Mouse (Mus musculus) ZHBTc4 (cell line): ENCODE measurements at regions not wholly inside any gene's neighbourhood (a gene's known extent, or its start where the extent isn't known, plus 50 kb on each side); places are given as distances from the start of the nearest gene placed in this dataset.

ENCODE experiments used
- DNase-seq: peaks from one replicate; pipeline ENCODE4 v3.0.0-alpha.2; 2011; ENCODE audit warnings: low read depth, low spot score

DNA sequence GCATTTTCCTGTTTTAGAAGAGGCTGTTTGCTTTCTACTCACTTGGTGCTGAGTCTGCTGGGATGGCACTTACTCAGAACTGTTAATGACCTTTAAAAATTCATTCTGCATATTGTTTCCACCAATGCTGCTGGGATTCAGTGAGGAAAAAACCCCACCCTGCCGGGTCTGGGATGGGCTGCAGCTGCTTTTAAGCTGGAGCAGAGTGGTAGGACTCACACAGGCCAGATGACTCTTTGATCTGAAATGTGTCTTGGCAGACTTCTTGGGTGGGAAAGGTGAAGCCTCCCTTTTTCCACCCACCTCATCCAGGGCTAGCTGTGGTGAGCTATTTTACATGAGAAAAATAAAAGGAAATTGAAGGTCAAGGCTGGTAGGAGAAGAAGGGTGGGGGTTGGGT lies 56.4 kb upstream of the Ddhd1 start:
- peak; percentile 77 for DNase-seq

DNA sequence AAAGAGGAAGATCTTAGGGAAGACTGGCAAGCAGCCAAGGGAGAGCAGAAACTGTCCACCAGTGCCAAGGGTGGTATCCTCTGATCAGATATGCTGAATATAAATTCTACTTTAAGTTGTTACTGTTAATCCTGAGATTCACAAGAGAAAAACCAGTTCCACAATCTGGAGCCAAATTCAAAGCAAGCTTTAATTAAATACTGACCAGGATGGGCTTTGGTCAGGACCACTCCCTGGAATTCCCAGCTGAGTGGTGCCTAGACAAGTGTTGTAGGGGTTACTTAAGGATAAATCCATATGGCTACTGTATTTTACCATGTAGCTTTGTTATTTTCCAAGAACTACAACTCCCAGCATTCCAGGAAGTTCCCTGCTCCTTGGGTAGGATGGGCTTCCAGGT lies 56.8 kb upstream of the Ddhd1 start:
- DNase-seq = no peak

DNA sequence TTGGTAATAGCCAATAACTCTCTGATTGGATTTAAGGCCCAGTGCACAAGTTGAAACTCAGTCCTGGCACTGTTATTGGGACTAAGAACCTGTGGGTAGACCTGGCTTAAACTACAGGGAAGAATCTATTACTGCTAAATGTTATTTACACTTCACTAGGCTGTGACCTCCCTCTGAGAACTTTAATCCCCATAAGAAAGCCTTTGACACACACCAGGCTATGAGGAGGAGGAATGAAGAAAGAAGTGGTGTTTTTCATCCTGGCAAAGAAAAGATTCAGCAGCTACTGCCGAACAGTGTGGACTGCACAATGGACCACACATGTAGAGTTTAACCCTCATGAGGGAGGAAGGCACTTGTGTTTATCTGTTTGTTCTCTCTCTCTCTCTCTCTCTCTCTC lies 58.2 kb upstream of the Ddhd1 start:
- no peak for DNase-seq

DNA sequence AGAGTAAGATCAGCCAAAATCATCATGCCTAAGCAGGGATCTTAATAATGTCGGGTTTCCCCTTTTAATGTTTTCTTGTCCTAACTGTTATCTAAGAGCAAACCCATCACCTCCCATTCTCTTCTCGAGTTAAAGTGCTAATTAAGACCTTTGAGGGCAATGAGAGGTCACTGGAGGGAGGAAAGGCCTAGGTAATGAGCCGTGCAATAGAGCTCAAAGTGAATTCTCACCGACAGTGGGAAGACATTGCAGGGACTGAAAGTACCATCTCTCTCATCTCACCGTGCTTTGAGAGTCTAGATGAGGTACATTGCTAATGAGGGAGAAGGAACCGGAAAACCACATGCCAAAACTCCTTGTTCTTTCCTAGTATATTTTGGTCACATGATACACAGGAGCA lies 64.9 kb upstream of the Ddhd1 start:
- no peak for DNase-seq

DNA sequence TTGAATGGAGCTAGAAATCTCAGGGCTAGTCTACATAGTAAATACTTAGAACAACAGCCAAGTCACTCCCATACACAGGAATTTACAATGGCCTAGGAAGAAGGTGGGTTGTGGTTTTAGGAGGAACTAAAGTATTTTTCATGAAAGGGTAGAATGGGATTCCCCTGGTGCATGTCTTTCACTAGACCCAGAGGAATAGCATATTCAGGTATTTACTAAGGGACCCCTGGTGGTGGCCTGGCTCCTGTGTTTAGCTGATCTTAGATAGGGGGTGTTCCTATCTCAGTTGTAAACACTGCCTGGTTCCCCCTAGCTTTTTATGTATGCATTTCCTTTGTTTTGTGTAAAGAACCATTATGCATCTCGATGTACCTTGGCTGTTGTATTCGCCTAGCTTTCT lies 66.4 kb upstream of the Ddhd1 start:
- peak; percentile 71 for DNase-seq

DNA sequence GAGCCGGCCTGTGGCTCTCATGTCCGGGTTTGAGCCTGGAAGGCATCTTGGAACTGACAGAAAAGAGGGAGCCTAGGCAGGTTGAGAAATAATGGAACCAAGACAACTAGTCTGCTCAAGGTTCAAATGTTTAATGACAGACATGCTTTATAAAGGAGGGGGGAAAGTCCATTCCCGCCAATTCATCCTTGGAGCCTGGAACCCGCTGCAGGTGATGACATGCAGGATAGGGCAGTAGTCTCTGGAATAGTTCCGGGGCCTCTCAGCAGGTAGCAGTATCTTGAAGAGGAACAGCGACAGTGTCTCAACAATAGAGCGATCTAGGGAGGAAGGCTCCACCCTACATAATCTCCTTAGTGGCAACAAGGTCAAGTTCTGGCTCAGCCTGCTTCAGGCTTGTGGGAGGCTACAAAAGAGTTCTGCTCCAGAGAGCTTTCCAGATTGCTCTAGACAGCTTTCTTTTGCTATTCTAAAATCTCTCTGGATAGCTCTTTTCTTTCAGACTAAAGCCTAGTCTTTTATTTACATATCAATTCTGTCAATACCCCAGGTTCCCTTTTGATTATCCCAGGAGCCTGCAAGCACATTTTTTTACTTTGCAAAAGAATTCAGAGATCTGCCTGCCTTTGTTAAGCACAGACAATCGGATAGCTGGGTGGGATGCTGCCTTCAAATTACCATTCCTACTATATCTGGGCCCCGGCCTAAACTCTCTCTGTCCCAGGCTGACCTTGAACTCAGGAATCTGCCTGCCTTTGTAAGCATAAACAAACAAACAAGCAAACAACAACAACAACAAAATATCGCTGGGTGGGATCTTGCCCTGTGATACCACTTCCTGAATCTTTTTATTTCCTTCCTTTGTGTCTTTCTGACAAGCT lies 76.8 kb upstream of the Ddhd1 start:
- peak; percentile 84 for DNase-seq

DNA sequence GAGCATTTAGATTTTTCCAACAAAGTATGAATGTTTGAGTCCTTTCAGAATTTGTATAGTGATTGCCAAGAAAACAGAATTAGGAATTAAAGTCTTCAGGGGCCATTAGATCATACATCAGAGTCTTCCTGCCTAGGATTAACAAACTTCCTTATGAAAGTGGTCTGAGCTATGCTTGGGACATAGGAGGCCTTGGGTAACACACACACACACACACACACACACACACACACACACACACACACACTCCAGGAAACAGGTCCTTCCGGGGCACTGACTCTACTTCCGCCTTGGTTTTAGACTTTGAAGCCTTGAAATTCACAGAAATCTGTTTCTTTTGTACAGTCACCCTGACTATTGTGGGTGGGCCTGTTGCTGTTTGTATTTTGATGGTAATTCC lies 80.0 kb upstream of the Ddhd1 start:
- DNase-seq = peak; percentile 59

DNA sequence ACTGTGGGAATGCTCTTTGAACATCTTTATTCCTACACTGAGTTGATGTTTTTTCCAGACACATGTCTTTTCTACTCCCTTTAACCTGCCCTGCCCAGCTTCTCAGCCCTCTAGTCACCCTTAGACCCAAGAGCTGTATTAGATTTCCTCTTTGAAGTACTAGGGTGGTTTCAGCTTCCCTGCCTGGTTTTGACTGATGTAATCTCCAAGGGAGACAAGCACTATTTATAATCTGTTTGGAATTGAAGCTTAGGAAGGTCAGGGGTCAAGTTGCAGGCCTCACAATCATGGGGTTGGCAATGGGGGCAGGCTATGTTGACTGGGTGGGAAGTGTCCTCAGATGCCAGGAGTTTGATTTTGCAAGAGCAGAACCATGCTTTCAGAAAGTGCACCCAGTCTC lies 81.7 kb upstream of the Ddhd1 start:
- no peak for DNase-seq

DNA sequence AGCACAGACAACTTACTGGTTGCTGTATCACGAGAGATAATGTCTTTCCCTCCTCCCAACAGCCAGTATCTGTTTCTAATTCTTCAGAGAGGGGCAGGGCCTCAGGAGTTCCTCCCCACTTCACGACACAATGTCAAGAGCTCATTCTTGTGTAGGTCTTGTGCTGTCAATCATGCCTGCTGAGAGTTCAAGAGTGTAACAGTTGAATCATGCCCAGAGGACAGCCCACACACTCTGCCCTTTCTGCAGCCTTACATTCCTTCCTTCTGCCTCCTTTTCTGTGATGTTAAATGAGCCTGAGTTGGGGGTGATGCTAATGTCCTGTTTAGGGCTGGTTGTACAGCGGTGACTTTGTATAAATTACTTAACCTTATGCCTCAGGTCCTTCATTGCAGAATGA lies 82.7 kb upstream of the Ddhd1 start:
- DNase-seq = no peak

DNA sequence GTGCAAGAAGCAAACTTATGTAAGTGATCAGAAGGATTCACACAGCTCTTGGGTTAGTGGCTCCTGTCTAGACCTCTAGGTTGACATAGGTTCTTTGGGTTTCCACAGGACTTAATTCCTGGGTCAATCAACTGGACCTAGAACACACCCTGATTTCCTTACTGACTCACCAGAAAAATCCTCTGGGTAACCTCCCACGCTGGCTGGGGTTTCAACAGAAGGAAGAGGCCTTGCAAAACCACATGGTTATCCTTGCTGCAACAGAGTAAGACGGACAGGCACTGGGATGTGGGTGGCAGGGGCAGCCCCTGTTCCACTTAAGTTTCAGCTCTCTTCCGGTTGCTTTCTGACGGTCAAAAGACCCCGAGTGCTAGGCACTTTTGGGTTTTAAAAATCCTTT lies 88.2 kb upstream of the Ddhd1 start:
- DNase-seq = no peak

DNA sequence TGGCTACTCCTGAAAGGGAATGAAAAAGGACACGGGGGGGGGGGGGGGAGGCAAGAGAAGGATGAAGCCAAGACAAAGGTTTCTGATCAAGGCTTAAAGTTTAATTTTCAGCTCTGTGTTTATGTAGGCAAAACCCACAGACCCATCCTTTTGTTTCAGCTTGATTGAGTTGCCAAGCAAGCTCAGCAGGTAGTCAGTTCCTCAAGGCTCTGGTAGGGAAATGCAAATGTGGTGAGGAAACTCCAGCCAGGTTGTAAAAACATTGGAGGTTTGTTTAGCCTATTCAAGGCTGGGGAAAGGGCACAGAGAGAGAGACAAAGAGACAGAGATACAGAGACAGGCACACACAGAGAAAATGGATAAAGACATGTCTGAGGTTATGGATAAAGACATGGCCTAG lies 99.4 kb upstream of the Ddhd1 start:
- peak; percentile 58 for DNase-seq

DNA sequence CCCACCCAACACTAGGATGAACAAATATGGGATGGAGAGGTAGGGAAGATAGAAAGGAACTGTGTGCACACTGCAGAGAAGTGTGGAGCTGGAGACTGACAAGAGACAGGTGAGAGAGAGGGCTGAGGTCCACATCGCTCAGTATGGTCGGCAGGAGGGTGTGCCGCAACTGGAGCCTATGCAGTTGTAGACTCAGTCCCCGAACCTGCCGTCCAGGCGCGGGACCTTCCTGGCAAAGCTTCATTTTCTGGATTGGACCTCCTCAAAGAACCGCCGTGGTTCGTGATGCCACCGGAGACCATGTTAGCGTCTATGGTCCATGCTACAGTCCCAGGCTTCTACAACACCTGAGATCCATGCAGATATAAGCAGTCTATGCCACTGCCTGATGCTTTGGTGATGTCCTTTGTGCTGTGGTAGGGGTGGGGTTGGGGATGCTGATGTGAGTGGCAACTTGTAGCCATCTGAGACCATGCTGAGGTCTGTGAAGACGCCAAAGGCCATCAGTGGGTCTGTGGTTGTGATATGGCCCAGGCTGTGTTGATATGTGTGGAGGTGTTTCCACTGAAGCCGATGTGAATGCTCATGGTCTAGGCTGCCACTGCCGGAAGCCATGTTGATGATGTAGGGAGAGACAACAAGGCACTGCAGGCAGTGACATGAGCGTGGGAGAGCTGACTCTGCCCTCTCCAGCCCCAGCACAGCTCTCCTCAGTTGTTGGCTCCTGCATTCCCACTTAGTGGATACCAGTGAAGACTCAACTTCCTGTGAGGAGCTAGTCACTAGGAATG lies 103.1 kb upstream of the Ddhd1 start:
- DNase-seq = no peak

DNA sequence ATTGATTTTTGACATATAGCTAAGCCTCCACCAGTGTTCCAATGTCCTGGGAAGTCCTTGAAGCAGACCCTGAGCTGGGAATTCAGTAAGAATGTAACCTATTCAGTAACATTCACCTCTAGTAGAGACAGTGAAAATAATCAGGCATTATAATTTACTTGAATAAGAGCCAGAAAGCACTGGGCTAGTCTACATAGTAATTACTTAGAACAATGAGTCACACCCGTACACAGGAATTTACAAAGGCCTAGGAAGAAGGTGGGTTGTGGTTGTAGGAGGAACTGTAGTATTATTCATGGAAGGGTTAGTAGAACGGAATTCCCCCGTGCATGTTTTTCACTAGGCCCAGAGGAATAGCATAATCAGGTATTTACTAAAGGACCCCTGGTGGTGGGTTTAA lies 106.3 kb upstream of the Ddhd1 start:
- DNase-seq = peak; percentile 67

DNA sequence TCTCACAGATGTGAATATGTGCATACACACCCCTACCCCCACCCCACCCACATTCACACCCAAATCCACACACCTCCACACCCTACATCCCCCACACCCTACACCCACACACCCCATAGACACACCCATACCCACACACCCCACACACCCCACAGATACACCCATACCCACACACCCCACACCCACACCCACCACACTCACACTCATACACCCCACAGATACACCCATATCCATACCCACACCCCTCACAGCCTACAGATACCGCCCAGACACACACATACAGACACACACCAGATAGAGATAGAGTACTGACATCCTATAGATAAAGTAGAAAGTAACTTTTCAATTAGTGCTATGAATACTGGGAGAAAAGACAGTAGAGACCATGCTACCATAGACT lies 108.6 kb upstream of the Ddhd1 start:
- no peak for DNase-seq

DNA sequence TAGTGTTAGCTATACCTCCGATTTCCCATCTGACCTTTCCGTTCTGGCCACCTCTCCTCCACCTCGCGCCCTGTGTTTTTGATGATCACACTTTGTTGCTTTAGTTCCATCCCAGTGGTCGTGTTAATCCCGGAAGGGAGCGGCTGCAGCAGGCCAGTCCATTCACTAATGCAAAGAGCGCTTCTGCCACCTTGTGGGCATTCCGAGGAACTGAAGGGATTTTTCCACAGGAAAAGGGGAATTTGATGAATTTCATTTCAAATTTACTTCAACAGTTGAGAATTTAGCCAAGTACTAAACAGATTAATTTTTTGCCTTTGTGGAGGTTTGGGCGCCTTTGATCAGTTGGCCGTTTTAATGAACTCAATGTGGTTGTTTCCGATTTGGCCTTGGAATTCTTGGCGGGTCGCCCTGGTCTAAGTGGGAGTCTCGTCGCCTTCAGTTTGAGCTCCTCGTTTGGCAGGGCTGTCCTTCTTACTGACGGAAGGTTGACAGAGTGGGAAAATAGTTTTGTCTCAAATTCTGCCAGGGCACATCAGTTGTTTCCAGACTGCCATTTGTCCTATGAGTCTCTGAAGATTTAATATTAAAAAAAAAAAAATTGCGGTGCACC lies 114.8 kb upstream of the Ddhd1 start:
- DNase-seq = peak; percentile 79

DNA sequence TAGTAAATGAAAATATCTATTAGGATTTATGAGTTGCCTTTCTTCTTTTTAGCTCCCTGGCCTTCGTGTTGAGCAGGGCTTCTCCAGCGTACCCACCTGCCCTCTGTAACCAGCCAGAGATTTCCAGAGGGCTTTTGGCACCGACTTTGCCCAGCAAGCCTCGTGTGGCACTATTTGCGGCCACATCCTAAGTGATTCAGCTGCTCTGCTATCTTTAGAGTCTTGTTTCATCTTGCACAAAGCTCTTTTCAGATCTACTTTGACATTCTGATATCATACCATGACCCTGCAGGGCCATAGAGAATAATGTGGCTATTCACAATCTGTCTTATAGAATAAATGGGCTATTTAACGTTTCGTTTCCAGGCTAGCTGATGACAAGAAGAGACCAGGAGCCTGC lies 115.4 kb upstream of the Ddhd1 start:
- DNase-seq = no peak

DNA sequence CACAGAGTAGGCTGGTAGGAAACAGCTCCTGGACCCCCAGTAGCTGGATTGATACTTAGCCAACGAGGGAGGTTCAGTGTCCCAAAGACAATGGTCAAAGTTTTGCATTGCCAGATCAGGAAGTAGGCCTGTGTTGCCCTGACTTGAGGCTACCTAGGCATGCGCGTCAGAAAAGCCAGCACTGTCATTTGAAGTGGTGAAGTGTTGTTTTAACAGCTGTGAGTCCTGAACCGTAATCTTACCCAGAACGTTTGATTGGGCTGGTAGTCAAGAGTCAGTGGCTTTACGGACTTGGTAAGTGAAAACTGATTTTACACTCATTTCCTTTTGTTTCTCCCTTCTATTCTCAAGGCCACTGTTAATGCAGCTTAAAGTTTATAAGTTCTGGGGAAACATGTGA lies 123.9 kb upstream of the Ddhd1 start:
- DNase-seq = no peak

DNA sequence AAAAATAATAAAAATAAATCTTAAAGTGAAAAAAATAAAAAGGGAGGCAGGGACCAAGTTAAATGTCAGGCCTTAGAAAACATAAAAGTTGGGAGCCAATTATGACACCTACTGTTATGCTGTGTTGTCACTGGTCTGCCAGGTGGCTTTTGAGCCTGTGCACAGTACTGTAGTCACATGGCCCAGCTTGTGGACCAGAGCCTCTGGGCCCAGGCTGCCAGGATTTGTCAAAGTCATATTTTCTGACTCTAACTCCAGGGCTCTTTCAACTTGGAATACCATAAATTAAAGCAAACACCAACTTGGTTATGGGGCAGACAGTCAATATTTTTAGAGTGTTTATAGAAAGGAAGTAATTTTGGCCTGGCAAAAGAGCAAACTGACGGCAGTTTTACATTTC lies 137.0 kb upstream of the Ddhd1 start:
- no peak for DNase-seq

DNA sequence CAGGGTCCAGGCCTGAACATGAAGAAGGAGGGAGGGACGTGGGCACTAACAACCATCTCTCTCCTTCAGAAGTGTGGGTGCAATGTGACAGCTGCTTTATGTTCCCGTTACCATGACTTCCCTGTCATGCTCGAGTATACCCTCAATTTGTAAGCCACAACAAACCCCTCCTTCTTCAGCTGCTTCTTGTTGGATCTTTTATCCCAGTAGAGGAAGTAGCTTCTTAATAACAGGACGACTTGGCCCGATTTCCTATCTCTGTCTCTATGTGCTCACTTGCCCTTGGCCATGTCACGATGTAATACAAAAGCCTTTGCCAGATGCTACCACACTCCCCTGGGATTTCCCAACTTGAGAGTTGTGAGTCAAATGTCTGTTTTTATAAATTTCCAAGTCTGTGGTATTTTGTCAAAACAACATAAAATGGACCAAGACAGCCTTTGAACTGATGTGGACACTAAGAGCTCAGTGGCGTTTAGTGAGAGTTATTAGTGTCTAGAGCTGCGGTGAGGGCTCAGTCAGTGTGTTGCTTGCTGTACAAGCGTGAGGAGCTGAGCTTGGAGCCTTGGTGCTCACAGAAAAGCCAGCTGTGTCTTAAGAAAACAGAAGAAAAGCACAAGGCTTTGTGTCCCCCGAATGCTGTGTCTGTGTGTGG lies 138.8 kb upstream of the Ddhd1 start:
- no peak for DNase-seq

DNA sequence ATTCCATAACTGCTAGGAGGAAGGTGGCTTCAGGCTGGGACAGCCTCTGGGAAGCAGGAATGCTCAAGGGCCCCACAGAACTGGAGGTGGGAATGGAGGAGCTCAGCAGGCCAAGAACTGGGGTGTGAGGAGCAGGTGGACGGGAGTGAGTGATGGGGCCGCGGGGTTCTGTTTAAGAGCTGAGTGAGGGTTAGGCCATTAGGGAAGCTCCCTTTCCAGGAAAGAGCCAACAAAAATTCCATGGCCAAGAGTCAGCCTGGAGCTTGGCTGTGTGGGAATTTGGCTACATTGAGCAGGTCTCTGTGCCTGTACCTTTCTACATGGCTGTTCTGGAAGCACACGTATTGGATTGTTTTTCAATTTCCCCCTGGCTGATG lies 139.4 kb upstream of the Ddhd1 start:
- DNase-seq = no peak

DNA sequence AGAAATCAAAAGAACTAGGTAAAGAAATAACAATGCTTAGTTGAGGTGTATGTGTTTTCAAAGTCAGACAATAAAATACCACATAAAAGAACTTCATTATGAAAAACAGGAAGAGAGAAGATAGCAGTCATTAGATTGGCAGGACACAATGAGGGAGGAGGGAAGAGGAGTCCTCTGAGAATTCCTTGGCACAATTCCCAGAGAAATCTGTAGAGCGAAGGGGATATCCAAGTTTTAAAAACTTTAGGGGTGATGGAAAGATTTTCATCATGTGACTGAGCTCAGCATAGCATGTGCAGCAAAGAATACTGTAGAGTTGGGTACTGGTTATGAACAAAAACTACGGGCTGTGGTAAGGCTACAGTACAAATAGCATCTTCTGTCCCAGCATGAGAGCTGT lies 141.3 kb upstream of the Ddhd1 start:
- DNase-seq = no peak

DNA sequence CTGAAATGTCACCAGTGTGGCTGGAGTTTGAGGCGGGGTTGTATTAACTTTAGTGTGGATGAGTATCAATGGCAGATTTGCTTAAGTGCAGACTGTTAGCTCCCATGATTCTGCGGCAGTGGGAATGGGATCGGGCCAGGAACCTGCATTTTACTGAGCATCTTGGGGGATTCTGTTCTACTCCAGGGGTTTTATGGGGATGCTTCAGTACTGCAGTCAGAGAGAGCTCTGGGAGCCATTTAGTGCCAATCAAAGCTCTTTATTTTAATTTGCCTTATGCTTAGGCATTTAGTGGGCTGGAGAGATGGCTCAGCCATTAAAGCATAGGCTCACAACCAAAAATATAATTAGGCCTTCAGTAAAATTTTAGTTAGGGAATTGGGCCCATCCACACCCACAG lies 148.0 kb upstream of the Ddhd1 start:
- no peak for DNase-seq
